Mouse (Mus musculus) layer of hippocampus, adult 18-20 months (tissue): ENCODE results near the gene Vmn1r239-ps. TPM values are rescaled to one million over a fixed set of nuclear protein-coding genes. Genes with fewer than 3 reads are reported as not detected.
"Not testable (repeated sequence)": the region's sequence is repeated elsewhere in the genome, so short reads cannot be mapped to it uniquely, and the experiment has no call there.

ENCODE experiments used
- DNase-seq, 2 experiments: peaks; one replicate each; pipeline ENCODE4 v3.0.0; 2022; ENCODE audit warnings: low spot score in 2 of 2
- long read RNA-seq: library from polyadenylated mRNA; stranded (forward); transcript quantifications from one replicate; pipeline ENCODE4 v2.0.0, GENCODE M21; 2021
- total RNA-seq, 2 experiments: library from RNA; stranded (reverse); gene quantifications; 2 replicates each; pipeline ENCODE4 v1.2.3; 2021

The Vmn1r239-ps gene
- total RNA-seq, result not detected
- long read RNA-seq, result 0 reads

- not testable (repeated sequence) for DNase-seq
Measured at GRCm38 (mm10) chrX:147453610-147454009, at the start of gene Vmn1r239-ps. Vmn1r239-ps (minus strand) TSS chrX:147453710.

DNA sequence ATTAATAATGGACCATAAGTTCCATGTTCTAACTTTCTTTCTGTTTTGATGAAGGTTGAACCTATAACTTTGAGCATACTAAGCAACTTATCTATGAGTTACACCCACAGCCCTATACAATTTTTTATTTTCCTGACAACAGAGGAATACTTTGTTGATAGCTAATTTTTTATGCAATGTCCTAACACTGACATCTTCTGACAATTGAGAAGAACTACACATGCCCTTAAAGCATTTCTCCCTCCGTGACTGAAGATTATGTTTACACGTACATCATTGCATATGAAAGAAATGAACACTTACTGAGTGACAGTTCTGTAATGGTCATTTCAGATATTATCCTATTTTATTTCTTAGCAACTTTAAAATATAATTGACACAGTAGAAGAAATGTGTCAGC lies 36.0 kb upstream of the Vmn1r239-ps start:
- no peak for DNase-seq

DNA sequence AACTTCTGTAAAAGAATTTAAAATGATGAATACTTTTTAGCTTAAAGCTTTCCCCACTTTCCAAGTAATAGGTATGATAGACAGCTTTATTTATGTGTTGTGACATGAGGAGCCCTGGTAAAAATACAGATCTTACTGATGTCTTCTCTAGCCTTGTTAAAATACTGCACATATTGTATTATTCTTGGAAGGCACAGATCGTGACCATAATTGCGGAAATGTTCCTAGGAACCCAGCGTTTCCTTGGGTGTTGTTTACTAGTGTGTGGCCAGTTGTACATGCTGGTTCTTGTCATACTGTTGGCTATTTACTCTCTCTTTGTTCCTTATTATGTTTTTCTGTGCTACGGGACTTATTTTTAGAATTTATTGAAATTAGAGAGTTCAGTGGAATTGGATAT lies 10.1 kb downstream of the Vmn1r239-ps start:
- DNase-seq, result no peak

- DNase-seq, result no peak
Measured at GRCm38 (mm10) chrX:147435400-147435799, 18.1 kb downstream of the Vmn1r239-ps start.

DNA sequence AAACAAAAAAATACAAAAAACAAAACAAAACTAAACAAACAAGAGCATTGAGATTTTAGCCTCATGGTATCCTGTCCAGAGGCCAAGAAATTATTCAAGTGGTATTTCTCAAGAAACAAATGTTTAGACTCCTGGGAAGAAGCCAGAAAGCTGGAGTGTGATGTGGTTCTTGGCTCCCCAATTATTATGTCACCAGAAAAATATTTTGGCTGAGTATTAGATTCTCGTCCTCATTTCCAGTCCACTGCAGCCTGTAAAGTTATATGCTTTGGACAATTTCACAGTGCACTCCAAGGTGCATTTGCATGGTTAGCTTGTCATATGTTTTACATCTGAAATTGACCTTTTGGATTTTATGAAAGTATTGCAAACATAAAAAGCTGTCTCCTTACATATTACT lies 23.8 kb downstream of the Vmn1r239-ps start:
- no peak for DNase-seq

DNA sequence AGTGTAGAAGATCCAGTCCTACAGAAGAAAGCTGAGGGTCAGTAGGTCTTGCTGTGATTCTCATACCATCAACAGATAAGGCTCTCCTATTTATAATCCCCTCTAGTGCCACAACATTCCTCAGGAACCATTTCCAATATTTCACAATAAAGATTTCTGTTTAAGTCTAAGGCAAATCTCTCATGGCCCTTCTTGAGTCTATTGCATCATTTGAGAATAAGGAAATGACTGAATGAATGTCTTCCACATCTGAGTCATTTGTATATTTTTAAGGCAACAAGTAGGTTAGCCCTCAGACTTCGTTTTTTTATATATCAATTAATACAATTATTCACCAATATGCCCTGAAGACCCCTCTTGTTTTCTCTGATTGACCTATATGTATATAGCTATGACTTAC lies 24.4 kb downstream of the Vmn1r239-ps start, which contains the start of gene Il13ra2:
Gene Il13ra2, minus strand, starts transcription at position 64 of the 400 bp plus-strand sequence.
- DNase-seq, result no peak

Other genes starting within 250 kb of the Vmn1r239-ps start
- gene Il13ra2, start 24.5 kb downstream of the Vmn1r239-ps start, total RNA-seq, result under 1 TPM; 0.20 to 0.42 TPM
- gene Lrch2, start 100.4 kb upstream of the Vmn1r239-ps start, total RNA-seq, result 10 to 100 TPM; 26.2 to 26.4 TPM